Mouse (Mus musculus): ENCODE results near the gene Kpna6. TPM values are rescaled to one million over a fixed set of nuclear protein-coding genes. Genes with fewer than 3 reads are reported as not detected.

Gene Kpna6
- total and polyA plus RNA-seq, 2 experiments: 15.1 to 17.4 TPM

- no peak for DNase-seq (ENCODE audit: extremely low read depth, low read depth, low spot score)
- H3K4me3 ChIP-seq (ENCODE audit: insufficient read depth, low read depth, low read length): no peak overlapping the region
- H3K27me3 ChIP-seq (ENCODE audit: control insufficient read depth, insufficient read depth, low read length): no peaks in the 10 kb centered on the region
- TF ChIP-seq CTCF (IDR thresholded peaks at IDR 0.05; ENCODE audit: low read depth, low read length): no peak
- no peak for TF ChIP-seq POLR2A (IDR thresholded peaks at IDR 0.05; ENCODE audit: extremely low read depth, insufficient read depth, low read length)
- H3K79me2 ChIP-seq (ENCODE audit: control insufficient read depth, insufficient read depth, low read length): peaks cover 8% of the 10 kb centered on the region; the same call in 1 of the 2 replicates
- H3K36me3 ChIP-seq (ENCODE audit: control insufficient read depth, insufficient read depth, low read length): peaks cover 46% of the 10 kb centered on the region
- H3K9ac ChIP-seq (ENCODE audit: low read depth, low read length): no peak overlapping the region
- H3K27ac ChIP-seq (replicated peaks; ENCODE audit: insufficient read depth, low read depth, low read length): no peak overlapping the region
- H3K4me1 ChIP-seq (ENCODE audit: control insufficient read depth, insufficient read depth, low read length): no peaks in the 10 kb centered on the region; the same call in 1 of the 2 replicates
- WGBS: 92% methylated on average over 3 of the region's 3 CpGs
These were observed 10.2 kb downstream of the Kpna6 start for GRCm38 (mm10) chr4:129662255-129662813.

GRCm38 (mm10) chr4:129661584-129661983 is 11.0 kb downstream of the Kpna6 start:
- peaks cover 50% of the 10 kb centered on the region for H3K36me3 ChIP-seq (ENCODE audit: control insufficient read depth, insufficient read depth, low read length)
- 92% methylated on average over 3 of the region's 3 CpGs for whole genome bisulfite sequencing

GRCm38 (mm10) chr4:129654770-129655169 is 17.8 kb downstream of the Kpna6 start:
- peaks cover 80% of the 10 kb centered on the region for H3K36me3 ChIP-seq (ENCODE audit: control insufficient read depth, insufficient read depth, low read length)
- 92% methylated on average over 14 of the region's 14 CpGs for WGBS
- DNase-seq (ENCODE audit: extremely low read depth, low read depth, low spot score): no peak
- TF ChIP-seq POLR2A (IDR thresholded peaks at IDR 0.05; ENCODE audit: extremely low read depth, insufficient read depth, low read length) (no peak), CTCF (IDR thresholded peaks at IDR 0.05; ENCODE audit: low read depth, low read length) (no peak)
- no peaks in the 10 kb centered on the region for H3K79me2 ChIP-seq (ENCODE audit: control insufficient read depth, insufficient read depth, low read length)
- no peak overlapping the region for H3K4me3 ChIP-seq (ENCODE audit: insufficient read depth, low read depth, low read length)
- H3K27me3 ChIP-seq (ENCODE audit: control insufficient read depth, insufficient read depth, low read length): no peaks in the 10 kb centered on the region
- no peaks in the 10 kb centered on the region; the same call in 1 of the 2 replicates for H3K4me1 ChIP-seq (ENCODE audit: control insufficient read depth, insufficient read depth, low read length)
- H3K9ac ChIP-seq (ENCODE audit: low read depth, low read length): no peak overlapping the region
- no peak overlapping the region for H3K27ac ChIP-seq (replicated peaks; ENCODE audit: insufficient read depth, low read depth, low read length)

More at GRCm38 (mm10) chr4:129661584-129661983, 11.0 kb downstream of the Kpna6 start:
- Histone ChIP-seq H3K4me3 (ENCODE audit: insufficient read depth, low read depth, low read length) (no peak overlapping the region), H3K27ac (replicated peaks; ENCODE audit: insufficient read depth, low read depth, low read length) (no peak overlapping the region), H3K9ac (ENCODE audit: low read depth, low read length) (no peak overlapping the region), H3K4me1 (ENCODE audit: control insufficient read depth, insufficient read depth, low read length) (no peaks in the 10 kb centered on the region; the same call in 1 of the 2 replicates), H3K27me3 (ENCODE audit: control insufficient read depth, insufficient read depth, low read length) (no peaks in the 10 kb centered on the region), H3K79me2 (ENCODE audit: control insufficient read depth, insufficient read depth, low read length) (peaks cover 5% of the 10 kb centered on the region; the same call in 1 of the 2 replicates)
- TF ChIP-seq CTCF (IDR thresholded peaks at IDR 0.05; ENCODE audit: low read depth, low read length): no peak
- no peak for TF ChIP-seq POLR2A (IDR thresholded peaks at IDR 0.05; ENCODE audit: extremely low read depth, insufficient read depth, low read length)
- no peak for DNase-seq (ENCODE audit: extremely low read depth, low read depth, low spot score)

GRCm38 (mm10) chr4:129650359-129650758 is 22.2 kb downstream of the Kpna6 start:
- TF ChIP-seq POLR2A (IDR thresholded peaks at IDR 0.05; ENCODE audit: extremely low read depth, insufficient read depth, low read length) (no peak), CTCF (IDR thresholded peaks at IDR 0.05; ENCODE audit: low read depth, low read length) (no peak)
- Histone ChIP-seq H3K9ac (ENCODE audit: low read depth, low read length) (no peak overlapping the region), H3K4me3 (ENCODE audit: insufficient read depth, low read depth, low read length) (no peak overlapping the region), H3K27ac (replicated peaks; ENCODE audit: insufficient read depth, low read depth, low read length) (no peak overlapping the region), H3K79me2 (ENCODE audit: control insufficient read depth, insufficient read depth, low read length) (no peaks in the 10 kb centered on the region), H3K4me1 (ENCODE audit: control insufficient read depth, insufficient read depth, low read length) (no peaks in the 10 kb centered on the region), H3K27me3 (ENCODE audit: control insufficient read depth, insufficient read depth, low read length) (no peaks in the 10 kb centered on the region), H3K36me3 (ENCODE audit: control insufficient read depth, insufficient read depth, low read length) (peaks cover 65% of the 10 kb centered on the region)
- no peak for DNase-seq (ENCODE audit: extremely low read depth, low read depth, low spot score)
- 97% methylated on average over 8 of the region's 8 CpGs for WGBS

- Histone ChIP-seq H3K27me3 (ENCODE audit: control insufficient read depth, insufficient read depth, low read length) (no peaks in the 10 kb centered on the region), H3K36me3 (ENCODE audit: control insufficient read depth, insufficient read depth, low read length) (peaks cover 51% of the 10 kb centered on the region), H3K4me3 (ENCODE audit: insufficient read depth, low read depth, low read length) (no peak overlapping the region), H3K79me2 (ENCODE audit: control insufficient read depth, insufficient read depth, low read length) (no peaks in the 10 kb centered on the region), H3K9ac (ENCODE audit: low read depth, low read length) (no peak overlapping the region), H3K27ac (replicated peaks; ENCODE audit: insufficient read depth, low read depth, low read length) (no peak overlapping the region), H3K4me1 (ENCODE audit: control insufficient read depth, insufficient read depth, low read length) (no peaks in the 10 kb centered on the region)
- 71% methylated on average over 1 of the region's 1 CpGs for WGBS
- no peak for DNase-seq (ENCODE audit: extremely low read depth, low read depth, low spot score)
- TF ChIP-seq POLR2A (IDR thresholded peaks at IDR 0.05; ENCODE audit: extremely low read depth, insufficient read depth, low read length) (no peak), CTCF (IDR thresholded peaks at IDR 0.05; ENCODE audit: low read depth, low read length) (no peak)
These were observed 23.9 kb downstream of the Kpna6 start for GRCm38 (mm10) chr4:129648656-129649055.

GRCm38 (mm10) chr4:129645204-129645603 is 27.4 kb downstream of the Kpna6 start:
- Histone ChIP-seq H3K36me3 (ENCODE audit: control insufficient read depth, insufficient read depth, low read length) (peaks cover 24% of the 10 kb centered on the region), H3K4me3 (ENCODE audit: insufficient read depth, low read depth, low read length) (no peak overlapping the region), H3K4me1 (ENCODE audit: control insufficient read depth, insufficient read depth, low read length) (no peaks in the 10 kb centered on the region), H3K9ac (ENCODE audit: low read depth, low read length) (no peak overlapping the region), H3K27ac (replicated peaks; ENCODE audit: insufficient read depth, low read depth, low read length) (no peak overlapping the region), H3K79me2 (ENCODE audit: control insufficient read depth, insufficient read depth, low read length) (no peaks in the 10 kb centered on the region), H3K27me3 (ENCODE audit: control insufficient read depth, insufficient read depth, low read length) (no peaks in the 10 kb centered on the region)
- no peak for TF ChIP-seq CTCF (IDR thresholded peaks at IDR 0.05; ENCODE audit: low read depth, low read length)
- TF ChIP-seq POLR2A (IDR thresholded peaks at IDR 0.05; ENCODE audit: extremely low read depth, insufficient read depth, low read length): no peak
- WGBS: 85% methylated on average over 6 of the region's 6 CpGs
- no peak for DNase-seq (ENCODE audit: extremely low read depth, low read depth, low spot score)

Data from liver, adult 2 months (tissue).